Mouse (Mus musculus): Measurements from ENCODE around the gene Cd83. TPM values are rescaled to one million over a fixed set of nuclear protein-coding genes. Genes with fewer than 3 reads are reported as not detected.
A peak's percentile ranks its signal among the peaks of the same experiment; 100 is the strongest.

Gene Cd83
- total RNA-seq, 2 experiments from 2014 or later: 7.7 to 8.3 TPM

- peak in 1 of 2 experiments; percentile 27 for DNase-seq (ENCODE audit: extremely low spot score in 1 of 2, low spot score in 2 of 2)
Observed at GRCm38 (mm10) chr13:43845151-43845550, 60.6 kb downstream of the Cd83 start.

GRCm38 (mm10) chr13:43847186-43847585 lies 62.6 kb downstream of the Cd83 start:
- DNase-seq (ENCODE audit: extremely low spot score in 1 of 2, low spot score in 2 of 2): no peak
- intact Hi-C loops (cut with DNase I): no loop called here

More at GRCm38 (mm10) chr13:43845151-43845550, 60.6 kb downstream of the Cd83 start:
- intact Hi-C loops (cut with DNase I): no loop called here

- intact Hi-C loops (cut with DNase I): no loop called here
- no peak for DNase-seq (ENCODE audit: extremely low spot score in 1 of 2, low spot score in 2 of 2)
Observed at GRCm38 (mm10) chr13:43849816-43850215, 65.2 kb downstream of the Cd83 start.

GRCm38 (mm10) chr13:43851108-43851507 lies 66.5 kb downstream of the Cd83 start:
- intact Hi-C loops (cut with DNase I): no loop called here
- DNase-seq (ENCODE audit: extremely low spot score in 1 of 2, low spot score in 2 of 2): no peak

Other genes with a start within 250 kb of the Cd83 start
- 10 to 100 TPM; 12.1 to 12.2 TPM for gene Mcur1, start 224.6 kb upstream of the Cd83 start, total RNA-seq (2021)
- 1 to 10 TPM; 7.1 to 7.2 TPM for gene Rnf182, start 169.1 kb upstream of the Cd83 start, total RNA-seq (2021)

Data from left cerebral cortex, postnatal 10 days (tissue).